Mouse (Mus musculus): ENCODE results near the gene Bcar3. TPM values are rescaled to one million over a fixed set of nuclear protein-coding genes. Genes with fewer than 3 reads are reported as not detected.

The Bcar3 gene
- total RNA-seq, 1 experiment from 2014 or later: 51.4 TPM

GRCm38 (mm10) chr3:122419610-122420409, 125.9 kb downstream of the Bcar3 start:
- peak; percentile 93 for DNase-seq

- DNase-seq: peak; percentile 69
Measured at GRCm38 (mm10) chr3:122420410-122420774, 126.5 kb downstream of the Bcar3 start.

- peak; percentile 40 for DNase-seq
Measured at GRCm38 (mm10) chr3:122421042-122421702, 127.2 kb downstream of the Bcar3 start.

GRCm38 (mm10) chr3:122421802-122422201, 127.9 kb downstream of the Bcar3 start:
- DNase-seq: no peak

- peak; percentile 72 for DNase-seq
Measured at GRCm38 (mm10) chr3:122422276-122422675, 128.3 kb downstream of the Bcar3 start.

- no peak for DNase-seq
Measured at GRCm38 (mm10) chr3:122423643-122424042, 129.7 kb downstream of the Bcar3 start.

GRCm38 (mm10) chr3:122428325-122428821, 134.4 kb downstream of the Bcar3 start:
- no peak for DNase-seq

GRCm38 (mm10) chr3:122430780-122431497, 137.0 kb downstream of the Bcar3 start:
- peak; percentile 78 for DNase-seq

- peak; percentile 50 for DNase-seq
Measured at GRCm38 (mm10) chr3:122432811-122433406, 139.0 kb downstream of the Bcar3 start.

GRCm38 (mm10) chr3:122433975-122434626, 140.2 kb downstream of the Bcar3 start:
- no peak for DNase-seq

- peak; percentile 72 for DNase-seq
Measured at GRCm38 (mm10) chr3:122434983-122435935, 141.3 kb downstream of the Bcar3 start.

- no peak for DNase-seq
Measured at GRCm38 (mm10) chr3:122438143-122438825, 144.3 kb downstream of the Bcar3 start.

- DNase-seq: no peak
Measured at GRCm38 (mm10) chr3:122445696-122446095, 151.8 kb downstream of the Bcar3 start.

- DNase-seq: no peak
Measured at GRCm38 (mm10) chr3:122446678-122447077, 152.7 kb downstream of the Bcar3 start.

- DNase-seq: no peak
Measured at GRCm38 (mm10) chr3:122448196-122448595, 154.3 kb downstream of the Bcar3 start.

- DNase-seq: no peak
Measured at GRCm38 (mm10) chr3:122450041-122450440, 156.1 kb downstream of the Bcar3 start.

GRCm38 (mm10) chr3:122453875-122454274, 159.9 kb downstream of the Bcar3 start:
- DNase-seq: peak; percentile 86

GRCm38 (mm10) chr3:122456156-122456555, 162.2 kb downstream of the Bcar3 start:
- no peak for DNase-seq

GRCm38 (mm10) chr3:122456807-122457206, 162.9 kb downstream of the Bcar3 start:
- DNase-seq: no peak

- DNase-seq: no peak
Measured at GRCm38 (mm10) chr3:122457723-122458122, 163.8 kb downstream of the Bcar3 start.

All from adrenal gland, postnatal 14 days (tissue).